Mouse (Mus musculus): ENCODE results near the gene Baat.

DNA sequence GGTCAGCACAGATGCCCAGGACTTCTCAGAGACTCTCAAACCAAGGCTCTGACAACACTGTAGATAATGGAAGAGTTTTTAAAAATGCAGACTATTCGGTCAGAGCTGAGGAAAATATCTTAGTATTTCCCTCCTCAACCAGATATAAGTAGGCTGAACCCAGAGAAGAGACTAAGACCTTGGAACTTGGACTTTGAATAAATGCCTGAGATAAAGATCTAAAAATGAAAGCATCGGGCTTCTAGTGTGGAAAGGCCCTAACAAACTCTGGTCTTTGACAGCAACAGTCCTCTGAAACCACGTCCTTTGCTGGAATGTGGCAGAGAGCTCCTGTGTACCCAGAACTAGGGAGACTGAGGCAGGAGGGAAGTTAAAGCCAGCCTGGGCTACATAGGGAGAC lies at the start of gene Baat:
- TF ChIP-seq CTCF (IDR thresholded peaks at IDR 0.05; ENCODE audit: low read depth, low read length) (no peak), POLR2A (IDR thresholded peaks at IDR 0.05; ENCODE audit: borderline replicate concordance, low read depth, low read length) (no peak)
